Mouse (Mus musculus) liver, embryonic 14.5 days (tissue): ENCODE measurements around the gene Cldn10.

Experiments
- CTCF ChIP-seq: IDR thresholded peaks from 2 replicates; pipeline ENCODE4 v1.5.1; 2016; ENCODE audit warnings: antibody characterized with exemption, low read depth, control low read depth
- EP300 ChIP-seq: IDR thresholded peaks from 2 replicates; pipeline ENCODE4 v1.6.1; 2016; ENCODE audit warnings: antibody characterized with exemption, low read depth

DNA sequence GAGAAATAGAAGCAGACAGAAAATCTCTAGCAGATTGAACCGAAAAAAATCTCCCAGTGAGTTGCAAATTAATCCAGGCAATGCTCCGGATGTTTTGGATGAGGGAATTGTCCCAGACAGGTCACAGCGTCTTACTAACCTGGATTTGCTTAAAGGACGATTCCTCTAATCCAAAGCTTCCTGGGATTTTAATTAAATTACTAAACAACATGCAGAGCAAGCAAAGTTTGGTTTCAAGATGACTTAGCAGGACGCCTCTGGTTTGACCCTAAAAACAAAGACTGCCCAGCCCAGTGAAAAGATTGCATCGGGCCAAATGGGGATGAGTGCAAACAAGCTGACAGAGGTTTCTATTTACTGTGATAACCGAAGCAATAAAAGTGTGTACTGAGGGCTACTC, 16.2 kb downstream of the Cldn10 start:
- no peak for TF ChIP-seq CTCF
- no peak for TF ChIP-seq EP300
